Mouse (Mus musculus) layer of hippocampus, adult 6 months (tissue): ENCODE measurements around the gene Vmn2r50. TPM values are rescaled to one million over a fixed set of nuclear protein-coding genes. Genes with fewer than 3 reads are reported as not detected.

Experiments
- long read RNA-seq, 2 experiments: library from polyadenylated mRNA; unstranded; transcript quantifications; one replicate each; pipeline ENCODE4 v2.0.0; 2019 to 2020
- polyA plus RNA-seq: library from polyadenylated mRNA; unstranded; fragments of <200 nt; fragmentation: Nextera tagmentation; gene quantifications from 2 replicates; pipeline ENCODE4 v1.2.3, GENCODE M21; 2021

The Vmn2r50 gene
- not detected in 2 replicates for polyA plus RNA-seq
- long read RNA-seq, experiment 1 = 0 reads
- long read RNA-seq, experiment 2 = 0 reads

GRCm38 (mm10) chr7:10053196-10053595 is at the start of gene Vmn2r50:
Gene Vmn2r50, minus strand, starts transcription at chr7:10053296.

GRCm38 (mm10) chr7:9992157-9992556 is 60.9 kb downstream of the Vmn2r50 start, which contains the start of gene Vmn2r49:
Gene Vmn2r49, minus strand, starts transcription at chr7:9992257.

Other genes with a start within 250 kb of the Vmn2r50 start
- gene Vmn2r47, start 212.0 kb downstream of the Vmn2r50 start, polyA plus RNA-seq = not detected in 2 replicates
- gene Vmn2r48, start 99.7 kb downstream of the Vmn2r50 start, polyA plus RNA-seq = not detected in 2 replicates
- not detected in 2 replicates for gene Vmn2r49, start 61.0 kb downstream of the Vmn2r50 start, polyA plus RNA-seq
- gene Vmn2r51, start 52.4 kb upstream of the Vmn2r50 start, polyA plus RNA-seq = not detected in 2 replicates
- gene Vmn2r52, start 123.3 kb upstream of the Vmn2r50 start, polyA plus RNA-seq = not detected in 2 replicates
- gene Vmn1r66, start 224.7 kb upstream of the Vmn2r50 start, polyA plus RNA-seq = not detected in 2 replicates